Mouse (Mus musculus): ENCODE data around the gene Prtn3. TPM values are rescaled to one million over a fixed set of nuclear protein-coding genes. Genes with fewer than 3 reads are reported as not detected.

Prtn3 gene
- polyA plus RNA-seq, 1 experiment from 2014 or later = 10.9 TPM

GRCm38 (mm10) chr10:79873715-79874289 lies 474 bp upstream of the Prtn3 start:
- H3K9me3 ChIP-seq (replicated peaks; ENCODE audit: control insufficient read depth, low read length) = no peaks in the 10 kb centered on the region
- no peaks in the 10 kb centered on the region; the same call in 1 of the 2 replicates for H3K36me3 ChIP-seq (replicated peaks; ENCODE audit: control insufficient read depth, insufficient read depth, low read depth, low read length)
- peak; percentile 59 for DNase-seq (ENCODE audit: low spot score)

GRCm38 (mm10) chr10:79877174-79877573 lies 2.9 kb downstream of the Prtn3 start:
- no peak for ATAC-seq (replicated peaks; ENCODE audit: insufficient number of reproducible peaks, low FRiP score, low TSS enrichment, low read depth)
- no peak for DNase-seq (ENCODE audit: low spot score)
- Histone ChIP-seq H3K4me1 (ENCODE audit: control insufficient read depth, insufficient read depth, low read length) (peaks cover 6% of the 10 kb centered on the region), H3K9ac (replicated peaks; ENCODE audit: low read length) (no peak overlapping the region), H3K27ac (replicated peaks; ENCODE audit: low read depth, low read length) (no peak overlapping the region), H3K4me3 (ENCODE audit: low read depth, low read length) (no peak overlapping the region), H3K9me3 (replicated peaks; ENCODE audit: control insufficient read depth, low read length) (no peaks in the 10 kb centered on the region), H3K4me2 (ENCODE audit: low read depth, low read length) (no peak overlapping the region), H3K27me3 (ENCODE audit: control insufficient read depth, insufficient read depth, low read length) (no peaks in the 10 kb centered on the region), H3K36me3 (replicated peaks; ENCODE audit: control insufficient read depth, insufficient read depth, low read depth, low read length) (no peaks in the 10 kb centered on the region)
- 27% methylated on average over 1 of the region's 1 CpGs for WGBS

More at GRCm38 (mm10) chr10:79873715-79874289, 474 bp upstream of the Prtn3 start:
- H3K9ac ChIP-seq (replicated peaks; ENCODE audit: low read length) = peak overlapping the region; percentile 81
- H3K4me2 ChIP-seq (ENCODE audit: low read depth, low read length) = peak overlapping the region; percentile 41
- peaks cover 6% of the 10 kb centered on the region for H3K4me1 ChIP-seq (ENCODE audit: control insufficient read depth, insufficient read depth, low read length)
- peak; percentile 35; the same call in 1 of the 2 replicates for ATAC-seq (replicated peaks; ENCODE audit: insufficient number of reproducible peaks, low FRiP score, low TSS enrichment, low read depth)
- no peaks in the 10 kb centered on the region for H3K27me3 ChIP-seq (ENCODE audit: control insufficient read depth, insufficient read depth, low read length)
- peak overlapping the region; percentile 37 for H3K27ac ChIP-seq (replicated peaks; ENCODE audit: low read depth, low read length)
- WGBS = 2% methylated on average over 26 of the region's 26 CpGs
- H3K4me3 ChIP-seq (ENCODE audit: low read depth, low read length) = peak overlapping the region; percentile 51

- Histone ChIP-seq H3K27ac (replicated peaks; ENCODE audit: low read depth, low read length) (no peak overlapping the region), H3K36me3 (replicated peaks; ENCODE audit: control insufficient read depth, insufficient read depth, low read depth, low read length) (no peaks in the 10 kb centered on the region), H3K9ac (replicated peaks; ENCODE audit: low read length) (no peak overlapping the region), H3K4me2 (ENCODE audit: low read depth, low read length) (no peak overlapping the region), H3K9me3 (replicated peaks; ENCODE audit: control insufficient read depth, low read length) (no peaks in the 10 kb centered on the region), H3K4me1 (ENCODE audit: control insufficient read depth, insufficient read depth, low read length) (peaks cover 5% of the 10 kb centered on the region), H3K27me3 (ENCODE audit: control insufficient read depth, insufficient read depth, low read length) (peaks cover 4% of the 10 kb centered on the region; the same call in 1 of the 2 replicates), H3K4me3 (ENCODE audit: low read depth, low read length) (no peak overlapping the region)
- ATAC-seq (replicated peaks; ENCODE audit: insufficient number of reproducible peaks, low FRiP score, low TSS enrichment, low read depth) = no peak
- DNase-seq (ENCODE audit: low spot score) = no peak
- 53% methylated on average over 12 of the region's 12 CpGs for WGBS
Observed at GRCm38 (mm10) chr10:79877757-79878156, 3.5 kb downstream of the Prtn3 start.

- Histone ChIP-seq H3K27me3 (ENCODE audit: control insufficient read depth, insufficient read depth, low read length) (peaks cover 6% of the 10 kb centered on the region; the same call in 1 of the 2 replicates), H3K4me1 (ENCODE audit: control insufficient read depth, insufficient read depth, low read length) (no peaks in the 10 kb centered on the region), H3K4me3 (ENCODE audit: low read depth, low read length) (no peak overlapping the region), H3K27ac (replicated peaks; ENCODE audit: low read depth, low read length) (no peak overlapping the region), H3K9me3 (replicated peaks; ENCODE audit: control insufficient read depth, low read length) (no peaks in the 10 kb centered on the region), H3K9ac (replicated peaks; ENCODE audit: low read length) (no peak overlapping the region), H3K4me2 (ENCODE audit: low read depth, low read length) (no peak overlapping the region), H3K36me3 (replicated peaks; ENCODE audit: control insufficient read depth, insufficient read depth, low read depth, low read length) (no peaks in the 10 kb centered on the region)
- ATAC-seq (replicated peaks; ENCODE audit: insufficient number of reproducible peaks, low FRiP score, low TSS enrichment, low read depth) = no peak
- DNase-seq (ENCODE audit: low spot score) = no peak
- WGBS = 42% methylated on average over 3 of the region's 3 CpGs
Observed at GRCm38 (mm10) chr10:79879527-79879926, 5.3 kb downstream of the Prtn3 start.

GRCm38 (mm10) chr10:79880721-79881120 lies 6.4 kb downstream of the Prtn3 start:
- Histone ChIP-seq H3K9me3 (replicated peaks; ENCODE audit: control insufficient read depth, low read length) (no peaks in the 10 kb centered on the region), H3K4me1 (ENCODE audit: control insufficient read depth, insufficient read depth, low read length) (no peaks in the 10 kb centered on the region), H3K27me3 (ENCODE audit: control insufficient read depth, insufficient read depth, low read length) (peaks cover 6% of the 10 kb centered on the region; the same call in 1 of the 2 replicates), H3K27ac (replicated peaks; ENCODE audit: low read depth, low read length) (no peak overlapping the region), H3K9ac (replicated peaks; ENCODE audit: low read length) (no peak overlapping the region), H3K4me3 (ENCODE audit: low read depth, low read length) (no peak overlapping the region), H3K36me3 (replicated peaks; ENCODE audit: control insufficient read depth, insufficient read depth, low read depth, low read length) (no peaks in the 10 kb centered on the region), H3K4me2 (ENCODE audit: low read depth, low read length) (no peak overlapping the region)
- WGBS = 20% methylated on average over 9 of the region's 9 CpGs
- peak; percentile 35 for DNase-seq (ENCODE audit: low spot score)
- no peak for ATAC-seq (replicated peaks; ENCODE audit: insufficient number of reproducible peaks, low FRiP score, low TSS enrichment, low read depth)

- 6% methylated on average over 22 of the region's 22 CpGs for WGBS
- peaks cover 6% of the 10 kb centered on the region; the same call in 1 of the 2 replicates for H3K27me3 ChIP-seq (ENCODE audit: control insufficient read depth, insufficient read depth, low read length)
Observed at GRCm38 (mm10) chr10:79881981-79882380, 7.7 kb downstream of the Prtn3 start.

GRCm38 (mm10) chr10:79883297-79884084 lies 9.2 kb downstream of the Prtn3 start:
- H3K9me3 ChIP-seq (replicated peaks; ENCODE audit: control insufficient read depth, low read length) = no peaks in the 10 kb centered on the region
- no peak overlapping the region for H3K27ac ChIP-seq (replicated peaks; ENCODE audit: low read depth, low read length)
- H3K4me1 ChIP-seq (ENCODE audit: control insufficient read depth, insufficient read depth, low read length) = no peaks in the 10 kb centered on the region
- ATAC-seq (replicated peaks; ENCODE audit: insufficient number of reproducible peaks, low FRiP score, low TSS enrichment, low read depth) (no peak), DNase-seq (ENCODE audit: low spot score) (peak; percentile 89)
- H3K36me3 ChIP-seq (replicated peaks; ENCODE audit: control insufficient read depth, insufficient read depth, low read depth, low read length) = no peaks in the 10 kb centered on the region
- 12% methylated on average over 22 of the region's 22 CpGs for whole genome bisulfite sequencing
- H3K27me3 ChIP-seq (ENCODE audit: control insufficient read depth, insufficient read depth, low read length) = peaks cover 6% of the 10 kb centered on the region; the same call in 1 of the 2 replicates
- H3K4me2 ChIP-seq (ENCODE audit: low read depth, low read length) = no peak overlapping the region
- H3K9ac ChIP-seq (replicated peaks; ENCODE audit: low read length) = no peak overlapping the region
- no peak overlapping the region for H3K4me3 ChIP-seq (ENCODE audit: low read depth, low read length)

More at GRCm38 (mm10) chr10:79881981-79882380, 7.7 kb downstream of the Prtn3 start:
- Histone ChIP-seq H3K4me1 (ENCODE audit: control insufficient read depth, insufficient read depth, low read length) (no peaks in the 10 kb centered on the region), H3K9me3 (replicated peaks; ENCODE audit: control insufficient read depth, low read length) (no peaks in the 10 kb centered on the region), H3K9ac (replicated peaks; ENCODE audit: low read length) (0 out of 2 replicates have a peak overlapping the region, but pooled peaks have one; percentile 13), H3K27ac (replicated peaks; ENCODE audit: low read depth, low read length) (no peak overlapping the region), H3K36me3 (replicated peaks; ENCODE audit: control insufficient read depth, insufficient read depth, low read depth, low read length) (no peaks in the 10 kb centered on the region), H3K4me2 (ENCODE audit: low read depth, low read length) (peak overlapping the region; percentile 39), H3K4me3 (ENCODE audit: low read depth, low read length) (no peak overlapping the region)
- DNase-seq (ENCODE audit: low spot score) = peak; percentile 49
- ATAC-seq (replicated peaks; ENCODE audit: insufficient number of reproducible peaks, low FRiP score, low TSS enrichment, low read depth) = peak; percentile 58

GRCm38 (mm10) chr10:79884446-79884845 lies 10.2 kb downstream of the Prtn3 start:
- Histone ChIP-seq H3K27ac (replicated peaks; ENCODE audit: low read depth, low read length) (no peak overlapping the region), H3K9ac (replicated peaks; ENCODE audit: low read length) (no peak overlapping the region), H3K36me3 (replicated peaks; ENCODE audit: control insufficient read depth, insufficient read depth, low read depth, low read length) (no peaks in the 10 kb centered on the region), H3K27me3 (ENCODE audit: control insufficient read depth, insufficient read depth, low read length) (peaks cover 6% of the 10 kb centered on the region; the same call in 1 of the 2 replicates), H3K4me1 (ENCODE audit: control insufficient read depth, insufficient read depth, low read length) (no peaks in the 10 kb centered on the region), H3K9me3 (replicated peaks; ENCODE audit: control insufficient read depth, low read length) (no peaks in the 10 kb centered on the region), H3K4me2 (ENCODE audit: low read depth, low read length) (no peak overlapping the region), H3K4me3 (ENCODE audit: low read depth, low read length) (no peak overlapping the region)
- WGBS = 71% methylated on average over 4 of the region's 4 CpGs
- ATAC-seq (replicated peaks; ENCODE audit: insufficient number of reproducible peaks, low FRiP score, low TSS enrichment, low read depth) (no peak), DNase-seq (ENCODE audit: low spot score) (no peak)
